Mouse (Mus musculus): ENCODE data around the gene AI854703. TPM values are rescaled to one million over a fixed set of nuclear protein-coding genes. Genes with fewer than 3 reads are reported as not detected.

The AI854703 gene
- total RNA-seq (2021): 10 to 100 TPM; 15.0 to 17.2 TPM

- intact Hi-C loops (cut with DNase I): loop anchor here (2.0 to 5.0 kb wide), 3 partner anchors 26 to 69 kb away; partner anchors contain the start of genes Gm44965 and Repin1
- peak in 1 of 2 experiments; percentile 12 for DNase-seq (ENCODE audit: low spot score in 2 of 2)
Observed at GRCm38 (mm10) chr6:48626464-48626863, at the start of gene AI854703. AI854703 (plus strand) TSS chr6:48626764.

DNA sequence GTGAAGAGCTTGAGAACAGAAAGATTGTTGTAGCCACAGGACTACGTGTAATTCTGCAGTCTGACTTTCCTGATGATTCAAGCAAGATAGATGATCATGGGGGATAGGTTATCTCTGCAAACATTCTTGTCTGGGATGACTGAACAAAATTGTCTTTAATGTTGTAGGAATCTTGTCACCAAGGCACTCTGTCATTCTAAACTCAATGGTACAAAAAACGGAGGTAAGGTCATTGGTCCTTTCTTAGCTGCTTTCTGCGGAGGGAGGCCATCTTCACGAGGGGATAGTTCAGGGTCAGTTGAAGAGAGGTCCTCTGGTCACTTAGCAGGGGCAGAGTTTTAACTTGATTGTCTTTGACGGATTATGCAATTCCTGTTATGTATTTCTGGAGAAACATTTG is 47.8 kb upstream of the AI854703 start:
- intact Hi-C loops (cut with DNase I): no loop called here
- DNase-seq (ENCODE audit: low spot score in 2 of 2): no peak

DNA sequence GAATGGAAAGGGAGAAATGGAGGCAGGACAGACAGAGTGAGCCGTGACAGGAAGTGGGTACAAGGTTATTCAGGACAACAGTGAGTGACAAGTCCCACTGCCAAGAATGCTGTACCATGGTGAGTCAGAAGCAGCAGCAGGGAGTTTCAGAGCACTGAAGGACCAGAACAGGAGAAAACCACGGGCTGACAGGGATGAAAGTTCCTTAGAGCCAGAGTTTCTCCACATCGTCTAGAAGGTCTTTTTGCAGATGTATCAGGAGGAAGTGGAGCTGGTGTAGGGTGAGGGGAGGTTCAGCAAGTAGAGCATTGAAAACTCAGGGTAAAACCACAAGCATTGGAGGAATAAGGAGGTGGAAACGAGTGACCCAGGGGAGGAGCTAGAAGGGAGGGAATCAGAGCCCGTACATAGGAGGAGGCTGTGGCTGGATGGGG is 47.3 kb upstream of the AI854703 start:
- intact Hi-C loops (cut with DNase I): no loop called here
- no peak for DNase-seq (ENCODE audit: low spot score in 2 of 2)

DNA sequence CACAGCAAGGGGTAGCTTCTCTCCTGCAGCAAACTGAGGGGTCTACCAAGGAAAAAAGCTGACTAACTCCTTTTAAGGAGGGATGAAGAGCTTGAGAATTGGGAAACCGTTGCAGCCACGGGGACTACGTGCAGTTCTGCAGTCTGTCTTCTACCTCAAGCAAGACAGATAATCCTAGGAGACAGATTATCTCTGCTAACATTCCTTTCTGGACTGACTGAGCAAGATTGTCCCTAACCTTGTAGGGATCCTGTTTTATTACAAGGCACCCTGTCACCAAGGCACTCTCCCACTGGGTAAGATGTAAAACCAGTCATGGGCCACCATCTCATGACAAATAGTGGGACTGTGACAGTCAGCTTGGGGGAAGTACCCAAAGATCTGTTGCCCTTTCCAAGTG is 45.3 kb upstream of the AI854703 start:
- intact Hi-C loops (cut with DNase I): loop anchor here (5.0 to 10.0 kb wide), 2 partner anchors 191 to 374 kb away; partner anchors contain the start of gene Gimap3
- DNase-seq (ENCODE audit: low spot score in 2 of 2): no peak

- intact Hi-C loops (cut with DNase I): loop anchor here (2.0 to 10.0 kb wide), 3 partner anchors 61 to 373 kb away; partner anchors contain the start of gene Gimap3
- peak; percentile 56 to 63 for DNase-seq (ENCODE audit: low spot score in 2 of 2)
Observed at GRCm38 (mm10) chr6:48582037-48582436, 44.5 kb upstream of the AI854703 start.

DNA sequence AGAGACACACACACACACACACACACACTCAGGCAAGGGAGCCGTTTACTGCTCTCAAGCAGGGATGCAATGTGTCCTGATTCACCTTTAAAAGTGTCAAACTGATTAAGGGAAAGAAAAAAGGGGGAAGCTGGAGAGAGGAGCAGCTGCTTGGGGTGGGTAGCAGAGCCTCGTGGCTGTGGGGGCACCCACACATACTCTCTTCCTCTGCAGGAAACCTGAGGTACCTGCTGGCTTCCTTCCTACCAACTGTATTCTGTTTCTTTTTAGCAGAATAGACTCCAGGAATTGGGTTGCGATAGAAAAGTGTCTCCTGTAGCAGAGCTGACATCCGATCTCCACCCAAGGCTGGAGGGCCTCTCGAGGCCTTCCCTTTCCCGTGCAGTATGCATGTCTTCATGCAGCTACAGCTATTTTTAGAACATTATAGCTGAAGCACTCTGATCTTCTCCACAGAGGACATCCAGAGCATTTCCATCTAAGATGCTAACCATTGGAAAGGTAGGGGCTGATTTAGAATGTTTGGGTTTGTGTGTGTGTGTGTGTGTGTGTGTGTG is 37.3 kb upstream of the AI854703 start, which contains the start of gene Gm45021:
Gm45021 (plus strand) TSS at position 417 of the 557 bp plus-strand sequence.
- no peak for DNase-seq (ENCODE audit: low spot score in 2 of 2)
- intact Hi-C loops (cut with DNase I): loop anchor here (10.0 kb wide), 1 partner anchor 366 kb away; no protein-coding TSS in a partner anchor

DNA sequence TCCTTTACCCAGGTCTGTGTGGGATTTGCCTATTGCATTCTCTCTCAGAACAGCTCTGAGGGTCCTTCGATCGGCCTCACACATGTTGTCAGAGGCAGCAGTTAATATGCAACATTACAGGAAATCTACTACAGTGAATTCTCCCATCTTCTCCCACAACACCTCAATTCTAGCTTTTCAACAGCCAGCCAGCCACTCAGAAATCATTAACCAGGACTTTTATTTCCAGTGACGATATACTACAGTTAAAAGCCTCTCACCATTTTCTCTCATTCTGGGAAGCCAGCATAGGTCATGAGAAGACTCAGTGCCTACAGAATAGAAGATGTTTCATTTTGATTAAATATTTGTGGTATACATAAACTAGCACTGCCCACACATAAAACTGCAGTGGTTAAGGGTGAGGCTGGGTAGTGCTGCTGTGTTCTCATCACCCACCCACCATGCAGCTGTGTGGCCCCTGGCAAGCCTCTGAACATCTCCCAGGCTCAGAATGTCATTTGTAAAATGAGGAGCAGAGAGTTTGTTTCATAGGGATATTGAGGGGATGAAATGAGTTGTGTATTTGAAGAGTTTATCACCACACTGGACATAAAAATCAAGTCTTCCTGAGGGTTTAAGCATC is 35.2 kb upstream of the AI854703 start:
- intact Hi-C loops (cut with DNase I): loop anchor here (5.0 kb wide), 1 partner anchor 36 kb away; the partner anchor contains the start of gene AI854703
- DNase-seq (ENCODE audit: low spot score in 2 of 2): no peak

DNA sequence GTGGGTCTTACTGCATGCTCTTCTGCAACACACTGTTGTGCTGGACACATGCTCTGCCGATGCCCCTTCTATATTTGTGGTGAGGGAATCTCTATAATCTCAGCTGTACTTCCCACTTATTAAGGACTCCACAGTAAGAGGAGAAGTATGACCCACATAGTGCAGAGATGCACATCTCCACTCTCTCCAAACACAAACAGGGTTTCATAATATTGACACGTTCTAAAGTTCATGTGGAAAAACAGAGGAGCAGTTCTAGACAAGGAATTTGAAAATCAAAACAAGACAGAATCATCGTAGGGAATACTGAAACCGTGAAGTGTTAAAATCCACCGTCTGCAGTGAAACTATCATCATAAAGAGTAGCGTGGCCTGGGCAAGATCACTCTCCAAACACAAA is 34.7 kb upstream of the AI854703 start:
- no peak for DNase-seq (ENCODE audit: low spot score in 2 of 2)
- intact Hi-C loops (cut with DNase I): loop anchor here (2.0 to 5.0 kb wide), 2 partner anchors 35 to 37 kb away; partner anchors contain the start of genes AI854703 and Lrrc61

DNA sequence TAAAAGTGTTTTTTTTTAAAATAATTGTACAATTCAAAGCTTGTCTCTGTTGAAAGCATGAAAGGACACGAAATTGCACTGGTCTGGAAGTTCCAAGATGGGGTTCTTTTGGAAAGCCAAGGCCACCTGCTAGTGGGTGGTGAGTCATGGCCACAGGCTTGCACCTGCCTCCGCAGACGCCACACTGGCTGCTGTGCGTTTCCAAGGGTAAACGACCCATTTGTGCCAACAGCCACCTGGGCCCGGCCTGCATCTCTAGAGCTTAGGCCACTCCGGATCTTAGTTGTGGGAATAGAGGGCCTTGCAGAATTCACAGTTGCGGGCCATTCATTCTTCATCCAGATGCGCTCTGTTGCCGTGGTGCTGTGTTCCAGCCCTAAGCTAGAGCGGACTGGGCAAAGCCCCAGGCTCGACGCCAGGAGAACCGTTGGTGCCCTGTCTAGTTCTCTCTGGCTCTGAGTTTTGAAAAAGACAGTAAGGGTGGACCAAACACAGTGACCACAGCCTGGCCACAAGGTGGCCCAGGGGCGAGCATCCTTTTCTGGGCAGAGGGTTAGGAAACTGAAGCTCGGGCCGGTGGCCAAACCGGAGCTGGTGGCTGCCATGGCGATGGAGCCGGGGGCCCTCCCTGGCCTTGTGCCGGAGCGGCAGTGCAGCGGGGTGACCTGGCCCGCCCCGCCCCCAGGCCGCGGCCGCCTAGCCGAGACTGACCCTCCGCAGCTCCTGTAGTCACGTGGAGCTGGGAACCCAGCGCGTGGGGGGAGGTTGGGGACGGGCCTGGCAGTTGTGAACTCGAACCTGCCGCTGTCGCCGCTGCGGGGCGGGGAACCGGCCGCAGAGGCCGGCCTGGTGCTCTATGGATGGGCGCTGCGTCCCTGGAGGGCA is 33.2 kb upstream of the AI854703 start, which contains the start of the genes Repin1 and Gm44965:
Repin1 (plus strand) TSS at position 726 of the 885 bp plus-strand sequence.
Gm44965 (plus strand) TSS at position 784 of the 885 bp plus-strand sequence.
- intact Hi-C loops (cut with DNase I): loop anchor here (2.0 to 5.0 kb wide), 2 partner anchors 34 to 39 kb away; partner anchors contain the start of genes AI854703 and Lrrc61

GRCm38 (mm10) chr6:48594043-48594738 is 32.4 kb upstream of the AI854703 start:
- DNase-seq (ENCODE audit: low spot score in 2 of 2): peak in 1 of 2 experiments; percentile 65
- intact Hi-C loops (cut with DNase I): loop anchor here (5.0 kb wide), 1 partner anchor 33 kb away; the partner anchor contains the start of gene AI854703

More for the DNA sequence above, 33.2 kb upstream of the AI854703 start, which contains the start of the genes Repin1 and Gm44965:
- peak; percentile 92 to 93 for DNase-seq (ENCODE audit: low spot score in 2 of 2)

GRCm38 (mm10) chr6:48595278-48595677 is 31.3 kb upstream of the AI854703 start:
- DNase-seq (ENCODE audit: low spot score in 2 of 2): peak in 1 of 2 experiments; percentile 66
- intact Hi-C loops (cut with DNase I): no loop called here

GRCm38 (mm10) chr6:48596545-48597232 is 29.9 kb upstream of the AI854703 start:
- intact Hi-C loops (cut with DNase I): no loop called here
- DNase-seq (ENCODE audit: low spot score in 2 of 2): no peak

GRCm38 (mm10) chr6:48597233-48597625 is 29.3 kb upstream of the AI854703 start:
- no peak for DNase-seq (ENCODE audit: low spot score in 2 of 2)
- intact Hi-C loops (cut with DNase I): no loop called here

- no peak for DNase-seq (ENCODE audit: low spot score in 2 of 2)
- intact Hi-C loops (cut with DNase I): loop anchor here (2.0 kb wide), 1 partner anchor 26 kb away; the partner anchor contains the start of gene AI854703
Observed at GRCm38 (mm10) chr6:48600594-48600993, 26.0 kb upstream of the AI854703 start.

GRCm38 (mm10) chr6:48601271-48602079 is 25.1 kb upstream of the AI854703 start, which contains the start of gene Zfp775:
Zfp775 (plus strand) TSS chr6:48602063.
- peak; percentile 96 to 97 for DNase-seq (ENCODE audit: low spot score in 2 of 2)
- intact Hi-C loops (cut with DNase I): loop anchor here (2.0 kb wide), 1 partner anchor 25 kb away; the partner anchor contains the start of gene AI854703

DNA sequence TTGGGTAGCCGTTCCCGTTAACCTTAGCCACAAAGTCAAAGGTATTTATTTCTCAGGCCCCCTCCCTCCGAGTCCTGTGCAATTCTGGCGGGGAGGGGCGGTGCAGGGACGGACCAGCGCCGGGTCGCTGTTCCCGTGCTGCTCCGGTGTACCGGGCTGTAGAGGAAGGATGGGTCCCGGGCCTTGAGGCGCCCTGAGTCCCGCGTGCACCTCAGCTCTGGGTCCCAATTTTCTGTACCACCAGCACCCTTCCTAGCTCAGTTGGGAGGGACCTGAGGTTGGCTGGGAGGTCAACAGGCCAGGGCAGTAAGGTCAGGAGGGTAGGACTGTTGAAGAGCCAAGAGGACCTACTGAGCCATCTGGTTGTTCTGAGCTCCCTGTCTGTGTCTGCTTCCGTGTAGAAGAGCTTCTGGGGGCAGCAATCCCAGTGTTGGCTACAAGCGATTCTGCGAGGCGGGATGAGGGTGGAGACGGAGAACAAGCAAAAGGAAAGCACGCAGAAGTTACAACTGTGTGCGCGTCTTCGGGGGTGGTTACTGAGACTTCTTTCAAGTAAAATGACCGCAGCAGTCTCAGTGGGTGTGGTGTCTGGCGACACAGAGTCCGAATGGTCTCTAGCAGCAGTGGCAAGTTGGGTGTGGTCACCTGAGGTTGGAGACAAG is 24.4 kb upstream of the AI854703 start:
- intact Hi-C loops (cut with DNase I): no loop called here

DNA sequence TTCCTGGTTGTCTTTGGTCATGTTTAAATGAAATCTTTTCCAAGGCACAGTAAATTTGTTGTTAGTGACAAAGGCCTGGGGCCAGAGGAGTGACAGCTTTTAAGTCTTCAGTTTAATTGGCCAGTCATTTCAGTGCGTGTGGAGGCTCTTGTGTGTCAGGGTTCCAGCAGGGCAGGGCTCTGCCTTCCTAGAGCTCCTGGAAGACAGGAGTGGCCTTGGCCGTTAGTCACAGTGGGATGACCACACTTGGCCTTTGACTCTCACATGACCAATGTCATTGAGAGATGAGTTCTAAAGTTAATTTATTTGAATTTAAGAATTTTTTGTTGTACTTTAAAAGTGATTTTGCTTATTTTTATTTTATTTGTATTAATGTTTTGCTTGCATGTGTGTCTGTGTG is 18.4 kb upstream of the AI854703 start:
- intact Hi-C loops (cut with DNase I): no loop called here
- no peak for DNase-seq (ENCODE audit: low spot score in 2 of 2)

More for the DNA sequence above, 24.4 kb upstream of the AI854703 start:
- DNase-seq (ENCODE audit: low spot score in 2 of 2): peak; percentile 43 to 74

Measured in left cerebral cortex, postnatal 25 days (tissue).